Mouse (Mus musculus): Measurements from ENCODE around the gene Plvap. TPM values are rescaled to one million over a fixed set of nuclear protein-coding genes. Genes with fewer than 3 reads are reported as not detected.

Gene Plvap
- polyA plus RNA-seq, 1 experiment from 2014 or later, result 29.1 TPM

- ATAC-seq (no peak), DNase-seq (no peak)
- Histone ChIP-seq H3K4me3 (ENCODE audit: low read depth, low read length) (no peak overlapping the region), H3K4me2 (ENCODE audit: low read depth, low read length) (no peak overlapping the region), H3K9ac (replicated peaks) (no peak overlapping the region), H3K9me3 (ENCODE audit: low read length) (no peaks in the 10 kb centered on the region), H3K27me3 (ENCODE audit: insufficient read depth, low read length) (no peaks in the 10 kb centered on the region), H3K4me1 (ENCODE audit: insufficient read depth) (peaks cover 12% of the 10 kb centered on the region; the same call in 1 of the 2 replicates), H3K27ac (ENCODE audit: low read depth) (no peak overlapping the region), H3K36me3 (replicated peaks; ENCODE audit: insufficient read depth, low read length) (peaks cover 40% of the 10 kb centered on the region)
- TF ChIP-seq EP300 (IDR thresholded peaks at IDR 0.05; ENCODE audit: low read depth), result no peak
- WGBS (ENCODE audit: insufficient replicate concordance), result 95% methylated on average over 17 of the region's 17 CpGs
Observed at GRCm38 (mm10) chr8:71471861-71472260, 39.7 kb downstream of the Plvap start.

DNA sequence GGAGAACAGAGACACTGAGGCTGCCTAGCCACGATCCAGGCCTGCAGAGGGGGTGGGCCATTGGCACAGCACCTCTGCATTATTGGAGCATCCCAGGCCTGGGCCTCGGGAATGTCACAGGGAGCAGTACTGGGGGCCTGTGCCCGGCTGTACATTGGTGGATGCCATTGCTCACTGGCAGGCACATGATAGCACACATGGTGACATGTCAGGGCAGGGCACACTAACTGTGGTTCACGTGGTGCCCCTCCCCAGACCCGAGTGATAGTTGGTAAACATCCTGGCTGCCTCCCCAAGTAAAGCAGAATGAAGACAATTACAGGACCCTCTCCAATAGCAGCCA is 40.7 kb downstream of the Plvap start:
- TF ChIP-seq CTCF (IDR thresholded peaks at IDR 0.05; ENCODE audit: low read depth), result no peak
- no peak for TF ChIP-seq EP300 (IDR thresholded peaks at IDR 0.05; ENCODE audit: low read depth)
- Histone ChIP-seq H3K4me1 (ENCODE audit: insufficient read depth) (peaks cover 12% of the 10 kb centered on the region), H3K9ac (replicated peaks) (no peak overlapping the region), H3K9me3 (ENCODE audit: low read length) (no peaks in the 10 kb centered on the region), H3K4me2 (ENCODE audit: low read depth, low read length) (no peak overlapping the region), H3K27ac (ENCODE audit: low read depth) (no peak overlapping the region), H3K36me3 (replicated peaks; ENCODE audit: insufficient read depth, low read length) (peaks cover 40% of the 10 kb centered on the region), H3K27me3 (ENCODE audit: insufficient read depth, low read length) (no peaks in the 10 kb centered on the region), H3K4me3 (ENCODE audit: low read depth, low read length) (no peak overlapping the region)
- no peak for DNase-seq
- 82% methylated on average over 5 of the region's 5 CpGs for WGBS (ENCODE audit: insufficient replicate concordance)
- no peak for ATAC-seq

DNA sequence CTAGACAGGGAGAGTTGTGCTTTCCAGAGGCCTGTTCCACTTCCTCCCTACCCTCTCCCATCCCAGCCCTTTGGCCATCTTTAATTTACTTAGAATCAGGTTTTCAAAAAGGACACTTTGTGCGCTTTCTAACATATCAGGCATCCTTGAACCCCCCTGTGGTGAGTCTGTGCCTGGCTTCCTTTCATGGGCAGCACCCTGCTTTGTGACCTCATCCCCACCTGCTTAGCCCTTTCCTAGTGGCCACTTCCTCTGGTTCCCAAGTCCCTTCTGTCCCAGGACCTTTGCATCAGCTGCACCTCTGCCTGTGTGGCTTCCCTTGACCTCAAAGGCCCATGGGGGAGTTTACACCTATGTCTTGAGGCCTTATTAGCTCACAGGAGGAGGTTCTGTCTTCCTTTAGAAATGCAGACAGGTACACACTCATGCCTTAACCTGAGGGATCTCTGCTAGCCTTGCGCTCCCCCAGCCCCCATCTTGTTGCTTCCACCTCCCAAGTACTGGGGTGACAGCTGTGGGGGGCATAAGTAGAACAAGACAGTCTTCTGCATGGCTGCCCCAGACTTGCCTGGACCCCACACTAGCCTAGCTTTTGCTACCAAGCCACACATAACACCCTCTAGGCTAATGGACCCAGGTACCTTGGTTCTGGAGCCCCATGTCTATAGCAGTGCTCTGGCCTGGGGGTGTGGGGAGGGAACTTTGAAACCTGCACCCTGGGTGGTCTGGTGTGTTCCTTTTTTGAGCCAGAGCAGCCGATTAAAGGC is 41.2 kb downstream of the Plvap start:
- Histone ChIP-seq H3K27me3 (ENCODE audit: insufficient read depth, low read length) (no peaks in the 10 kb centered on the region), H3K9ac (replicated peaks) (0 out of 2 replicates have a peak overlapping the region, but pooled peaks have one; percentile 84), H3K4me2 (ENCODE audit: low read depth, low read length) (peak overlapping the region; percentile 87), H3K4me3 (ENCODE audit: low read depth, low read length) (peak overlapping the region; percentile 91), H3K4me1 (ENCODE audit: insufficient read depth) (peaks cover 17% of the 10 kb centered on the region), H3K36me3 (replicated peaks; ENCODE audit: insufficient read depth, low read length) (peaks cover 41% of the 10 kb centered on the region), H3K27ac (ENCODE audit: low read depth) (no peak overlapping the region), H3K9me3 (ENCODE audit: low read length) (no peaks in the 10 kb centered on the region)
- ATAC-seq, result no peak
- DNase-seq, result no peak
- 79% methylated on average over 3 of the region's 3 CpGs for WGBS (ENCODE audit: insufficient replicate concordance)
- TF ChIP-seq EP300 (IDR thresholded peaks at IDR 0.05; ENCODE audit: low read depth) (no peak), CTCF (IDR thresholded peaks at IDR 0.05; ENCODE audit: low read depth) (no peak)

DNA sequence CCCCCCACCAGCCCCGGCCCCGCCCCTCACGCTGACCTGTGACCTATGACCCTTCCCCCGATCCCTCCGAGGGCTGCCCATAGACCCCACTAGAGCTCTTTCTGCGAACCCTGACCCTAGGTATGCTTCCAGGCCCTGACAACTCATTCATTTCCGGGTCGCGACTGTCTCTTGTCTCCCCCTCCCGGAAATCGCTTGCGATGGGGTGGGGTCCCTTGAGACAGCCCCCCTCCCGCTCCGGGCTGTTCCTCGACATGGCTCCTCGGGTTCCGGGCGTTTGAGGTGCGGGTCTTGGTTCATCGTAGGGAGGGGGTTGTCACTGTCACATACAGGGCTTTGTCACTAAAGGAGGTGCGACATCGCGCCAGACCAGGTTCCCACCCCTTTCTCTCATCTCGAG is 42.1 kb downstream of the Plvap start:
- 1% methylated on average over 21 of the region's 24 CpGs for WGBS (ENCODE audit: insufficient replicate concordance)
- peak overlapping the region; percentile 85 for H3K27ac ChIP-seq (ENCODE audit: low read depth)
- peak; percentile 2 for ATAC-seq

GRCm38 (mm10) chr8:71468916-71469315 is 42.6 kb downstream of the Plvap start, which contains the start of gene Dda1:
Gene Dda1, plus strand, starts transcription at chr8:71469199.
- ATAC-seq, result peak; percentile 86
- WGBS (ENCODE audit: insufficient replicate concordance), result 0% methylated on average over 41 of the region's 52 CpGs

More for the DNA sequence above, 42.1 kb downstream of the Plvap start:
- no peak for TF ChIP-seq EP300 (IDR thresholded peaks at IDR 0.05; ENCODE audit: low read depth)
- no peak for TF ChIP-seq CTCF (IDR thresholded peaks at IDR 0.05; ENCODE audit: low read depth)
- H3K36me3 ChIP-seq (replicated peaks; ENCODE audit: insufficient read depth, low read length), result peaks cover 32% of the 10 kb centered on the region
- peak overlapping the region; percentile 84 for H3K9ac ChIP-seq (replicated peaks)
- peak; percentile 54 for DNase-seq
- H3K4me1 ChIP-seq (ENCODE audit: insufficient read depth), result peaks cover 18% of the 10 kb centered on the region
- no peaks in the 10 kb centered on the region for H3K27me3 ChIP-seq (ENCODE audit: insufficient read depth, low read length)
- H3K4me2 ChIP-seq (ENCODE audit: low read depth, low read length), result peak overlapping the region; percentile 87
- H3K9me3 ChIP-seq (ENCODE audit: low read length), result no peaks in the 10 kb centered on the region
- H3K4me3 ChIP-seq (ENCODE audit: low read depth, low read length), result peak overlapping the region; percentile 91

DNA sequence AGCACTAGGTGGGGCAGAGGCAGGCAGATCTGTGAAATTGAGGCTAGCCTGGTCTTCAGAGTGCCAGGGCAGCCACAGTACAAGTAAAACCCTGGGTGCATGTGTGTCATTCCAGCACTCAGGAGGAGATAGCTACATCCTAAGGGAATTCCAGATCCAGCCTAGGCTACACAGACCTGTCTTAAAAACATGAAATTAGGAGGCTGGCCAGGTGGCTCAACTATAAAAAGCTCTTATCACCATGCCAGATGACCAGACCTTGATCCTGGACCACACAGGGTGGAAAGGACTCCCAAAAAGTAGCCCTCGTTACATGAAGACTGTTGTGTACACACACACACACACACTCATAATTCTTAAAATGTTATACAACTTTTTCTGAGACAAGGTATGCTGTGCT is 43.6 kb downstream of the Plvap start:
- TF ChIP-seq EP300 (IDR thresholded peaks at IDR 0.05; ENCODE audit: low read depth), result no peak
- TF ChIP-seq CTCF (IDR thresholded peaks at IDR 0.05; ENCODE audit: low read depth), result no peak
- ATAC-seq (no peak), DNase-seq (no peak)
- H3K4me1 ChIP-seq (ENCODE audit: insufficient read depth), result peaks cover 30% of the 10 kb centered on the region
- no peaks in the 10 kb centered on the region for H3K27me3 ChIP-seq (ENCODE audit: insufficient read depth, low read length)
- 92% methylated on average over 1 of the region's 1 CpGs for WGBS (ENCODE audit: insufficient replicate concordance)
- H3K9ac ChIP-seq (replicated peaks), result no peak overlapping the region
- H3K9me3 ChIP-seq (ENCODE audit: low read length), result no peaks in the 10 kb centered on the region
- no peak overlapping the region for H3K4me2 ChIP-seq (ENCODE audit: low read depth, low read length)
- peaks cover 18% of the 10 kb centered on the region for H3K36me3 ChIP-seq (replicated peaks; ENCODE audit: insufficient read depth, low read length)
- H3K27ac ChIP-seq (ENCODE audit: low read depth), result no peak overlapping the region
- no peak overlapping the region for H3K4me3 ChIP-seq (ENCODE audit: low read depth, low read length)

More at GRCm38 (mm10) chr8:71468916-71469315, 42.6 kb downstream of the Plvap start, which contains the start of gene Dda1:
- Histone ChIP-seq H3K4me2 (ENCODE audit: low read depth, low read length) (peak within 1 kb of the TSS; percentile 87), H3K9me3 (ENCODE audit: low read length) (no peaks in the 10 kb centered on the region), H3K27me3 (ENCODE audit: insufficient read depth, low read length) (no peaks in the 10 kb centered on the region), H3K9ac (replicated peaks) (peak within 1 kb of the TSS; percentile 84), H3K4me3 (ENCODE audit: low read depth, low read length) (peak within 1 kb of the TSS; percentile 91), H3K27ac (ENCODE audit: low read depth) (peak within 1 kb of the TSS; percentile 85), H3K36me3 (replicated peaks; ENCODE audit: insufficient read depth, low read length) (peaks cover 27% of the 10 kb centered on the region), H3K4me1 (ENCODE audit: insufficient read depth) (peaks cover 23% of the 10 kb centered on the region)
- TF ChIP-seq EP300 (IDR thresholded peaks at IDR 0.05; ENCODE audit: low read depth), result no peak
- TF ChIP-seq CTCF (IDR thresholded peaks at IDR 0.05; ENCODE audit: low read depth), result no peak
- peak; percentile 98 for DNase-seq
